Mouse (Mus musculus): ENCODE results near the gene Phc2.

DNA sequence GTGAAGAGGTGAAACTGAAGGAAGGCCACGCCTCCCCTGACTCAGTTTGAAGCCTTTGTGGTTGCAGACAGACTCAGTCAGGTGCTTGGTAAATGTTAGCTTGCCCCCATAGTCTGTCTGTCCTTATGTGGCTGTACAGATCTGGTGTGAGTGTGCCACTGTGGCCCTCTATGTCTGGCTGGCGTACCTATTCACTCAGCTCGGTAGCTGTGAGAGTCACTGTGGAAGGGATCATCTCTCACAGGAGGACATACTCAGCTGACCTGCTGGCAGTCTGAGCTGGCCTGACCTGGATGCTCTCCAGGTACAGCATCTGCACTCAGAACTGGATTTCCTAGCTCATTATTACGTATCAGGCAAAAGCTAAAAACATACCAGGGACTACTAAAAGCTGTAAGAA lies 67.3 kb downstream of the Phc2 start:
- no peak for TF ChIP-seq EP300 (optimal IDR thresholded peaks at IDR 0.05)
- no peak for TF ChIP-seq CTCF (IDR thresholded peaks at IDR 0.05; ENCODE audit: low read depth)

All from stomach, postnatal 0 days (tissue).